Mouse (Mus musculus) limb, embryonic 13.5 days (tissue): Measurements from ENCODE around the gene Erf. TPM values are rescaled to one million over a fixed set of nuclear protein-coding genes. Genes with fewer than 3 reads are reported as not detected.

Experiments used
- ATAC-seq: fragments of 200-750 bp; cut with Nextera tagmentation; 2 replicates; pipeline ENCODE4 v1.8.0; 2017; ENCODE audit warnings: low read depth, moderate number of reproducible peaks, moderate TSS enrichment; ENCODE audit not compliant: low FRiP score
- H3K27ac ChIP-seq: fragments of 300-500 bp; sonication (generic); 2 replicates; pipeline ENCODE4 v1.5.1; 2015; ENCODE audit warnings: inconsistent platforms, mild to moderate bottlenecking, moderate library complexity
- H3K27me3 ChIP-seq: fragments of 300-500 bp; sonication (generic); 2 replicates; pipeline ENCODE4 v1.6.1; 2015; ENCODE audit warnings: mild to moderate bottlenecking, inconsistent platforms
- H3K36me3 ChIP-seq: fragments of 300-500 bp; sonication (generic); 2 replicates; pipeline ENCODE4 v1.6.1; 2015; ENCODE audit warnings: inconsistent platforms, mild to moderate bottlenecking, moderate library complexity
- H3K4me1 ChIP-seq: fragments of 300-500 bp; sonication (generic); 2 replicates; pipeline ENCODE4 v1.6.1; 2015; ENCODE audit warnings: inconsistent platforms
- H3K4me2 ChIP-seq: fragments of 300-500 bp; sonication (generic); replicated peaks from 2 replicates; pipeline ENCODE4 v1.6.1; 2015; ENCODE audit warnings: inconsistent platforms, mild to moderate bottlenecking, moderate library complexity
- H3K4me3 ChIP-seq: fragments of 300-500 bp; sonication (generic); 2 replicates; pipeline ENCODE4 v1.5.1; 2015; ENCODE audit warnings: moderate library complexity, mild to moderate bottlenecking, inconsistent platforms
- H3K9ac ChIP-seq: fragments of 300-500 bp; sonication (generic); 2 replicates; pipeline ENCODE4 v1.6.1; 2015; ENCODE audit warnings: mild to moderate bottlenecking, inconsistent platforms
- H3K9me3 ChIP-seq: fragments of 300-500 bp; sonication (generic); 2 replicates; pipeline ENCODE4 v1.6.1; 2016; ENCODE audit warnings: inconsistent platforms
- WGBS: fragments of 180-500 bp; shearing (Covaris S2); methylation state at CpG from one replicate; pipeline ENCODE4 v1.1.7; 2015; 5-methylcytosine and 5-hydroxymethylcytosine counted together
- polyA plus RNA-seq: library from polyadenylated mRNA; unstranded; fragments of >200 nt; fragmentation: Nextera tagmentation; extraction: Ambion mirVana; gene quantifications from 2 replicates; pipeline ENCODE4 v1.2.1, GENCODE M21; 2015

The Erf gene
- polyA plus RNA-seq, 1 experiment from 2014 or later: 25.6 TPM

DNA sequence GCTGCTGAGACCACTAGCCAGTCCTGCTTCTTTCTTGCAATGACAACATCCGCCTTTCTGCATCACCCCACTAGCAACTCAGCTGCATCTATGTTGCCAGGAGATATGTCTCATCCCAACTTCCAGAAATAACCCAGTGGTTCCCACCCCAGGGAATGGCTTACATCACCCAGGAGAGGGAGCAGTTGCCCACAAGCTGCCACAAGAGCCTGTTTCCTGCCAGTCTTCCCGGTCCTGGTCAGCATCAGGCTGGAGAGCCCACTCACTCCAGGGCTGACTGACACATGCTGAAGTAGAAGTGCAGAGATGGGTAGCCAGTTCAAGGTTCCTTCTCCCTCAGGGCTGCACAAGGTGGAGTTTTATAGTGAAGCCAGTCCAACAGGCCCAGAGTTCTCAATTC is 9.5 kb downstream of the Erf start:
- H3K36me3 ChIP-seq: peaks cover 48% of the 10 kb centered on the region

DNA sequence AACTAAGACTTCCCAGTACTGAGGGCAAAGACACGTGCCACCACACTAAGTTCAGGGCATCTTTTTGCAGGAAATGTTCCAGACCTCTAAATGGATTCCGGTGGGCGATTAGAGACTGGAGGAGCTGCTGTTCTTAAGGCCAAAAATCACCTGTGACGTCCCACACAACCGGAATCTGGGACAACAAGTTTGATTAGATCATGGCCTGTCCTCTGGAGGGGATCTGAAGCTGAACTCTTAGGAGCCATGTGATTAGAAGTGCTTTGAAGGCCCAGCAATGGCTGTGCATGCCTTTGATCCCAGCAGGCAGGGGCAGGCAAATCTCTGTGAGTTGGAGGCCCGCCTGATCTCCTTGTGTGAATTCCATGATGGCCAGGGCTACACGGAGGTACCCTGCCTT is 9.9 kb downstream of the Erf start:
- H3K4me1 ChIP-seq: peaks cover 44% of the 10 kb centered on the region
- no peak overlapping the region for H3K9ac ChIP-seq
- H3K9me3 ChIP-seq: no peaks in the 10 kb centered on the region
- peak overlapping the region; percentile 40; the same call in 1 of the 2 replicates for H3K27ac ChIP-seq
- ATAC-seq: no peak
- WGBS: 59% methylated on average over 7 of the region's 7 CpGs
- H3K4me2 ChIP-seq: no peak overlapping the region
- H3K36me3 ChIP-seq: peaks cover 45% of the 10 kb centered on the region
- H3K27me3 ChIP-seq: no peaks in the 10 kb centered on the region
- no peak overlapping the region for H3K4me3 ChIP-seq

More for the DNA sequence above, 9.5 kb downstream of the Erf start:
- peak overlapping the region; percentile 40; the same call in 1 of the 2 replicates for H3K27ac ChIP-seq
- no peak overlapping the region for H3K9ac ChIP-seq
- 32% methylated on average over 2 of the region's 2 CpGs for WGBS
- H3K4me3 ChIP-seq: no peak overlapping the region
- peaks cover 44% of the 10 kb centered on the region for H3K4me1 ChIP-seq
- H3K27me3 ChIP-seq: no peaks in the 10 kb centered on the region
- H3K4me2 ChIP-seq: no peak overlapping the region
- H3K9me3 ChIP-seq: no peaks in the 10 kb centered on the region
- ATAC-seq: no peak

DNA sequence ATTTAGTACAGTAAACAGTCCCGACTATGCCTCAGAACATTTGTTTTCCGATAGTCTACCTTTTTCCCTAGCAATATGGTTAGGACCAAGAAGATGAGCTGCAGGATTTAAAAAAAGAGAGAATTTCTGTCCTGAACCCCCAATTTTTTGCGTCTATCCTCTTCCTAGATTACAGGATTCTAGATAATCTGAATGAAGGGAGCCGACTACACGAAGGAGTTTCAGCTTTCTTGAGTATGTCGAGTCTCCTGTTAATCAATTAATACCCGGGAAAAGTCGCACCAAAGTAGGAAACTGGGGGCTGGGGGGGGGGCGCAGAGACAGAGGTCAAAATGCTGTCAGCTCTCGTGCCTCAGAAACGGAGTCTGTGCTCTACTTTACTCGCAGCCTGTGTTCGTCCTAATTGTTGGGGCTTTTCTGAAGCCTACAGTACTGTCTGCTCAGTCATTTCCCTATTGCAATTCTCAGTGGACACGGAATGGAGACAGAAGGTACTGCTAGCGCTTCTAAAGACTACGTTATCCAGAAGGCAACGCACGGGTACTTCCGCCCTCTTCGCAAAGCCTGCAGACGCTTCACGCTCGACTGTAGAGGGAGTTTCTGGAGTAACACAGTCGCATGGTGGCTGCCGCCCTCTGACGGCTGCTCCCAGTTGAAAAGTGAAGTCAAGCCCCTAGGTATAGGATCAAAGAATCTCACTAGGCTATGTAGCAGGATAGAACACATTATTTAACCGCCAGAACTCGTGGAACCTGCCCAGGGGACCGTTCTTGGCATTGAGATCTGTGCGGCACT is 11.5 kb downstream of the Erf start:
- Histone ChIP-seq H3K4me3 (peak overlapping the region; percentile 95), H3K4me1 (peaks cover 41% of the 10 kb centered on the region), H3K36me3 (peaks cover 45% of the 10 kb centered on the region), H3K27ac (peak overlapping the region; percentile 79), H3K9ac (peak overlapping the region; percentile 50), H3K9me3 (no peaks in the 10 kb centered on the region), H3K4me2 (peak overlapping the region; percentile 84), H3K27me3 (no peaks in the 10 kb centered on the region)
- 2% methylated on average over 30 of the region's 30 CpGs for WGBS
- ATAC-seq: peak; percentile 46

DNA sequence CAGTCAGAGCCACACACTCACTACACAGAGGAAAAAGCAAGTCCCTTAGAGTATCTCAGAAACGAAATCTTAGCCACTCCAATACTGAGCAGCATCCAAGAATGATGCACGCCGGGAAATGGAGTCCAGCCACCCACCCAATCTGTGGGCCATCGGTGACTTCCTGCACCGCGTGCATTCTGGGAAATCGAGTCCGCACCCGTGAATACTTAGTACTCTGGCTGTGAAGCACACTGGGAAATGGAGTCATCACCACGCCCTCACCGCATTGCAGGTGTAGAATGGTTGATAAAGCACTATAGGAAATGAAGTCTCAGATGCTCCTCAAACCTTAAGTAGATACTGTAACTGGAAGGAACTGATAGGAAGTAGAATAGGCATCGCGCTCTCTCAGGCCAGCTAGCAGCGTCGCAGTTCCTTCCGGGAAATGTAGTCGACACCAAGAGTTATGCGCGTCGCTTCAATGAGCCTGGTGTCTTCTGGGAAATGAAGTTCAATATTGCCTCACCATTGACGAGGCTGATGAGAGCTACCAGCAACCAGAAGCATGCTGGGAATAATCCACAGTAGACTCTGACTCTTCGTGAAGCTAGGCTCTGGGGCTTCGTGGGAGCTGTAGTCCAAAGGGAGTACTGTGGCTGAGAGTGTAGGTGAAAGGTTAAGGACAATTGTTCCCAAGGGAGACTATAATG is 12.4 kb downstream of the Erf start:
- peaks cover 45% of the 10 kb centered on the region for H3K36me3 ChIP-seq
- WGBS: 0% methylated on average over 23 of the region's 23 CpGs

DNA sequence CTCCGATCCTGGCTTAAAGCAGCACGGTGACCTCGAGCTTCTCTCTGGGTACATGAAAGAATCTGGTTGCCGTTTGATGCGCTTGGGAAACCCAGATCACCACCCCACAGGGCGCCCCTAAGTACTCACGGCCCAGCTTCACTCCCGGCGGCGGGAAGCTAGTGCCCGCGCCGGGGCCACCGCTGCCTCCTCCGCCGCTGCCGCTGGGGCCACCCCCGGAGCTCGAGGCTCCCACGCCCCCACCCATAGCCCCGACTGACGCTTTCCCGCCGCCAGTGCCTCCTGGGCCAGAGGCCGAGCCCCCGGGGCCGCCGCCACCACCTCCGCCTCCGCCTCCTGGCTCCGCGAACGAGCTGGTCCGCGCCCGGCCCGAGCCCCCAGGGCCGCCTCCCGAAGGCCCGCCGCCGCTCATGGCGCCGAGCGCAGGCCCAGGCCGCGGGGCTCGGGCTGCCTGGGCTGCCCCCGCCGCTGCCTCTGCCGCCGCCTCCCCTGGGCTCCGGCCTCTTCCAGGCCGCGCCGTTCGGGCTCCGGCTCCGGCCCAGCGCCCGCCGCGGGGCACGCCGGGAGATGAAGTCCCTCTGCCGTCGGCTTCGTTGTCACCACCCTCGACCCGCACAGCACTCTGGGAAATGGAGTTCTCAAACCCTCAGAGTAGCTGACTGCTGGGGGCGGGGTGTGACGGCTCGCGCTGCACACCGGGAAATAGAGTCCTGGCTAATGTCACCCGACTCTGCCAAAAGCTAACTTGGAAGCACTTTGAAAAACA is 13.1 kb downstream of the Erf start, which contains the start of gene Gsk3a:
Gsk3a (minus strand) TSS at position 603 of the 766 bp plus-strand sequence.
- H3K27me3 ChIP-seq: no peaks in the 10 kb centered on the region
- peaks cover 41% of the 10 kb centered on the region for H3K4me1 ChIP-seq
- peak within 1 kb of the TSS; percentile 99 for H3K9ac ChIP-seq
- peak within 1 kb of the TSS; percentile 79 for H3K27ac ChIP-seq
- peaks cover 45% of the 10 kb centered on the region for H3K36me3 ChIP-seq
- peak within 1 kb of the TSS; percentile 84 for H3K4me2 ChIP-seq
- H3K9me3 ChIP-seq: no peaks in the 10 kb centered on the region
- H3K4me3 ChIP-seq: peak within 1 kb of the TSS; percentile 95
- peak; percentile 88 for ATAC-seq
- under 1% methylated on average over 63 of the region's 76 CpGs for WGBS

More for the DNA sequence above, 12.4 kb downstream of the Erf start:
- Histone ChIP-seq H3K9ac (peak overlapping the region; percentile 99; the same call in 1 of the 2 replicates), H3K4me2 (peak overlapping the region; percentile 84), H3K4me3 (peak overlapping the region; percentile 95), H3K27ac (peak overlapping the region; percentile 79), H3K4me1 (peaks cover 41% of the 10 kb centered on the region), H3K9me3 (no peaks in the 10 kb centered on the region), H3K27me3 (no peaks in the 10 kb centered on the region)
- peak; percentile 92 for ATAC-seq

DNA sequence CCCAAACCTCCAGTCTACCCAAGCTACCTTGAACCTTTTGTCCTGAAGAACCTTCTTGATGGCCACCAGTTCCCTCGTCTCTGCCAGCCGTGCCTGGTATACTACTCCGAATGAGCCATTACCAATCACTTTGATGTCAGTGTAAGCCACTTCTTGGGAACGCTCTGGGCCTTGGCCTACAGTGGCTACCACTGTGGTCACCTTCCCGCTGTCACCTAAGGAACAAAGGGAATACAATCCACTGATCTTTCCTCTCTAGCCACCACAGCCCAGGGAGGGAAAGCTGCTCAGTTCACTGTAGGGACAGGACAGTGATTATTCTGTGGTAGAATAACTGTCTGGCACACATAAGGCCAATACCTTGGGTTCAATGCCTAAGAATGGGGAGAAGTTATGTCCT is 15.0 kb downstream of the Erf start:
- H3K4me3 ChIP-seq: peak overlapping the region; percentile 95; the same call in 1 of the 2 replicates
- no peaks in the 10 kb centered on the region for H3K27me3 ChIP-seq
- 84% methylated on average over 5 of the region's 5 CpGs for WGBS
- H3K9me3 ChIP-seq: no peaks in the 10 kb centered on the region
- H3K9ac ChIP-seq: peak overlapping the region; percentile 99; the same call in 1 of the 2 replicates
- H3K27ac ChIP-seq: no peak overlapping the region
- 0 out of 2 replicates have a peak overlapping the region, but pooled peaks have one; percentile 84 for H3K4me2 ChIP-seq
- peaks cover 38% of the 10 kb centered on the region for H3K4me1 ChIP-seq
- ATAC-seq: no peak
- H3K36me3 ChIP-seq: peaks cover 52% of the 10 kb centered on the region

DNA sequence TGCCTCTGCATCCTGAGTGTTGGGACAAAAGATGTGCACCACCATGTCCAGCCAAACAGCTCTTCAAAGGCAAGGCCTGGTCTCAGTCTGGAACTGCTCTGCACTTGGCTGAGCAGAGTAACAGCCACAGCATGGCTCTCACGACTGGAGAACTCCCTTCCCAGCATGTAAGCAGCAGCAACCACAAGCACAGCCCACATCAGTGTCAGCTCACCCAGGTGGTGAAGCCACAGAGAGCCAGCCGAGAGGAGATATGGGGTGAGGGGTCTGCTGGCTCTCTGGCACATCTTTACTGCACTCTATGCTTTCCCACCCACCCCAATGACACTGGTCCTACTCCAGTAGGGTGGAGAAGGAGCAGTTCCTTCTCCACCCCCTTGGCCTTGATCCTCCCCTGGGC is 17.5 kb downstream of the Erf start:
- peaks cover 76% of the 10 kb centered on the region for H3K36me3 ChIP-seq
- 77% methylated on average over 2 of the region's 2 CpGs for WGBS
- no peak overlapping the region for H3K4me3 ChIP-seq
- H3K27ac ChIP-seq: no peak overlapping the region
- H3K4me2 ChIP-seq: no peak overlapping the region
- no peak for ATAC-seq
- H3K4me1 ChIP-seq: peaks cover 26% of the 10 kb centered on the region
- no peaks in the 10 kb centered on the region for H3K9me3 ChIP-seq
- no peaks in the 10 kb centered on the region for H3K27me3 ChIP-seq
- H3K9ac ChIP-seq: no peak overlapping the region

DNA sequence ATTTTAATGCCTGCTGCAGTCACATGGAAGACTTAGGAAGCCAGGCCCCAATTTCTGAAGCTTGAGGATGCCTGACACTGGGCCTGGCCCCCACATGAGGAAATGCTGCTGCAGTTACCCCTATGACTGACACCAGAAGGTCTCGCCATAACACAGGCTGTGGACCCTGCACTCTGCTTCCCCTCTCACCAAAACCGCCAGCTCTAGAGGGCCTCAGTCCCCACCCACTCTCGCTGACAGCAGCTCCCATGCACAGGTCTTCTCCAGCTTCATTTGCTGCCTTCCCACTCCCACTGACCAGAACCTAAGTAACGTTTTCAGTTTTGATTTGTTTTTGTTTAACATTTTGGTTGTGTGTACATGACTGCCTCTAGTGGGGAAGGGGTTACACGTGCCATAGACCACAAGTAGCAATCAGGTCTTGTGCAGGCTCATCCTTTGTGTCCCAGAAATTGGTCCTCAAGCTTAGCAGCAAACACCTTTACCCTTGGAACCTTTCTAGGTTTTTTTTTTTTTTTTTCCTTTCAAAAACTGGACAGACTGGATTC is 18.4 kb downstream of the Erf start:
- H3K4me3 ChIP-seq: no peak overlapping the region
- 64% methylated on average over 5 of the region's 5 CpGs for WGBS
- H3K36me3 ChIP-seq: peaks cover 85% of the 10 kb centered on the region
- H3K4me1 ChIP-seq: peaks cover 26% of the 10 kb centered on the region
- H3K27me3 ChIP-seq: no peaks in the 10 kb centered on the region
- no peak overlapping the region for H3K4me2 ChIP-seq
- H3K9me3 ChIP-seq: no peaks in the 10 kb centered on the region
- H3K27ac ChIP-seq: no peak overlapping the region
- no peak overlapping the region for H3K9ac ChIP-seq
- ATAC-seq: no peak

DNA sequence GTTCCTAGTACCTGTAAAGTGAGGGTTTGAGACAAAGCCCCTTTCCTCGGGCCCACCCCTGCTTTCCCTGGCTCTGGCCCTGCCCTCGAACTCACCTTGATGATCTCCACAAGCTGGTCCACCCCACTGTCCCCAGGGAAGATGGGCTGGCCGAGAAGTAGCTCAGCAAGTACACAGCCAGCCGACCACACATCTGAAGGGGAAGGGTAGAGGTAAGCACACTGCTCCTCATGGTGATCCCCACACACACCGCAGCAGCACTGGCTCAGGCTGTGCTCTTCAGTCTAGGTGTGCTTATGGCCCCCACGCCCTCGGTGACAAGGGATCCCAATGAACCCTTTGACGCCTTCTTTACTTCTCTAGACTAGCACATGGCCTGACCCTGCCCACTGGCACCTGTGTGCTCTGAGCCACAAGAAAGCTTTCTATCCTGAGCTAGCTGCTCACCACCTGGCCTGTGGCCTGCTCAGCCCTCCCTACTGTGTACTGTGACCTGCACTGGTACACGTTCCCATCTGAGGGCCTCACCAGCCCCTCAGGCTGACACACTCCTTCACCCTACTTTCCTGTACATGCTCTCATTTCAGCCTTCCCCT is 19.8 kb downstream of the Erf start:
- Histone ChIP-seq H3K9me3 (no peaks in the 10 kb centered on the region), H3K9ac (no peak overlapping the region), H3K36me3 (peaks cover 99% of the 10 kb centered on the region), H3K27me3 (no peaks in the 10 kb centered on the region), H3K4me2 (no peak overlapping the region), H3K4me3 (no peak overlapping the region), H3K4me1 (peaks cover 15% of the 10 kb centered on the region), H3K27ac (no peak overlapping the region)
- no peak for ATAC-seq
- 86% methylated on average over 9 of the region's 9 CpGs for WGBS

DNA sequence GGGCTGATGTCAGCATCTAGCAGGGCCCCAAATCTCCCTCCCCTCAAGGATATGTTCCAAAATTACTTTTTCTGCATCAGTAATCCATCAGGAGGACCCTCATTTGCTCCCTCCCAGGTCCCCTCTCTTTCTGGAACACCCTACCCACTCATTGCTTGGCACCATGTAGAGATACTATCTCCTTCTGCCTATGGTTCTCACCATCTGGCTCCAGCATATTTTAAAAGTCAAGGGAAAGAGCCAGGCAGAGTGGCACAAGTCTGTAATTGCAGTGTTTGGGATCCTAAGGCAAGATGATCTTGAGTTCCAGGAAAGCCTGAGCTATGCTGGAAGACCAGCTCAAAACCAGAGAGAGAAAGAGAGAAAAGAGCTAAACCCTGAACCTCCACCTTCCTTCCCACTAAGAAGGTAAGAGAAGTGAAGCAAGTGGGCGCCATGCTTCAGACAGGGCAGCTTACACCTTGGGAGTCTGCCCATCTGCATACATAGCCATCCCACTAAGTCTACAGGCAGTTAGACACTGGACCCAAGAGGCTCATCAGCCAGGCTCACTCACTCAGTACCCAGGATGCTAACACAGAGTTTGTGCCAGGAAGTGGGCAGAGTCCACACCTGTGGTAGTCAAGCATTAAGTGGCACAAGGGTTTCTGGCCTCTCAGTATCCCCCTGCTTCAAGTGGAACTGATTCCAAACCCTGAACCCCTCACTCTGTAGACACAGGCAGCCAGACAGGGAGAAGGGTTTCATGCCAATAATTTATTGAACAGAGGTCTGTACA is 22.8 kb downstream of the Erf start:
- 100% methylated on average over 1 of the region's 1 CpGs for WGBS
- no peak overlapping the region for H3K4me3 ChIP-seq
- H3K9ac ChIP-seq: no peak overlapping the region
- no peaks in the 10 kb centered on the region for H3K27me3 ChIP-seq
- H3K4me1 ChIP-seq: peaks cover 1% of the 10 kb centered on the region
- H3K36me3 ChIP-seq: peaks cover 94% of the 10 kb centered on the region
- no peak for ATAC-seq
- H3K4me2 ChIP-seq: no peak overlapping the region
- H3K9me3 ChIP-seq: no peaks in the 10 kb centered on the region
- no peak overlapping the region for H3K27ac ChIP-seq
